Mouse (Mus musculus) kidney, postnatal 10 days (tissue): ENCODE data around the gene Gclm.

Source experiments
- DNase-seq: peaks from one replicate; pipeline ENCODE4 v3.0.0; 2021; ENCODE audit warnings: mixed read lengths

The Gclm gene

DNA sequence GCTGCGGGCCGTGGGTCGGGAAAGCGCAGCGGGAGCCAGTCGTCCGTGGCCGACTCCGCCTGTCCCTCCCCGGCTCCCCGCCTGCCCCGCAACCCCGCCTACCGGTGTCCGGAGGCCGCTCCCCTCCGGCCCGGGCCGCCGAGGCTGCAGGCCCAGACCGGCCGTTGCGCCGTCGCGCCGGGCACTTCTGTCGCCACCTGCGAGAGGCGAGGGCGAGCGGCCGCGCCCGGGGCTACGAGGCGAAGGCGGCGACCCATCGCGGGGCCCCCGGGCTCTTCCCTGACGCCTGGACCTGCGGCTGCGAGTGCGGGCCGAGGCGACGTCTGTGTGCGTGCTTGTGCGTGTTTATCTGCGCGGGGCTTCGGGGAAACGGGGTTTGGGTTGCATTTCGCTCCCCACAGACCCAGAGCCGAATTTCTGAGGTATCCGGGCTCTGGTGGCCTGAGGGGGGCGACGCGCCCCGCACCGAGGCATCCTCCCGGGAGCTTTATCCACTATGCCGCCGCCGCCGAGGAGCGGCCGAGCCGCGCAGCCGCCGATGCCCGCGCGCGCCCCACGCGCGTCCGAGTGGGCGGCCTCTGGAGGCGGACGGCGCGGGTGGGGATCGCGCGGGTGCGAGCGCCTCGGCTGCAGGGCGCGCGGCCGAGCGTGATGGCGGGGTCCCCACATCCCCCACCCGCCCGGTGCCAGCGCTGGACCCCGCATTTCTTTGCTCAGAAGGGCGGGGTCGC lies 48.0 kb downstream of the Gclm start:
- DNase-seq: peak; percentile 93

- peak; percentile 95 for DNase-seq
Measured at GRCm38 (mm10) chr3:122293954-122294850, 48.8 kb downstream of the Gclm start, which contains the start of gene Bcar3. Gene Bcar3, plus strand, starts transcription at chr3:122294136.

DNA sequence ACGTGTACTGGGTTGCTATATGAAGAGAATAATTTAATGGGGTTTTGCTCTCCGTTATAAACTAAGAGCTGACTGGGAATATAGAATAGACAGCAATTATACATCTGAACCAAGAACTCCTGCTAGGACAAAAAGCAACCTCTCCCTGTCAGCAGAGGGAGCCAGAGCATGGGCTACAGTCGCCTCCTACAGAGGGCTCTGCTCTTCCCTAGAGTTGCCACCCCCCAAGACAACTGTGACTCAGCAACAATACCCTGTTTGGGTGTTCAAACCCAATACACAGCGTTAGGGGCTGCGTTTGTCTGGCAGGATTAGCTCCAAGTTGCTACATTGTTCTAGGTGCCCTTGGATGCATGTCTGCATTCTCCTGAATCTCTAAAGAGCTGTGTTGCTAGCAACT lies 50.2 kb downstream of the Gclm start:
- DNase-seq: peak; percentile 74

- DNase-seq: no peak
Measured at GRCm38 (mm10) chr3:122296979-122297378, 51.6 kb downstream of the Gclm start.

DNA sequence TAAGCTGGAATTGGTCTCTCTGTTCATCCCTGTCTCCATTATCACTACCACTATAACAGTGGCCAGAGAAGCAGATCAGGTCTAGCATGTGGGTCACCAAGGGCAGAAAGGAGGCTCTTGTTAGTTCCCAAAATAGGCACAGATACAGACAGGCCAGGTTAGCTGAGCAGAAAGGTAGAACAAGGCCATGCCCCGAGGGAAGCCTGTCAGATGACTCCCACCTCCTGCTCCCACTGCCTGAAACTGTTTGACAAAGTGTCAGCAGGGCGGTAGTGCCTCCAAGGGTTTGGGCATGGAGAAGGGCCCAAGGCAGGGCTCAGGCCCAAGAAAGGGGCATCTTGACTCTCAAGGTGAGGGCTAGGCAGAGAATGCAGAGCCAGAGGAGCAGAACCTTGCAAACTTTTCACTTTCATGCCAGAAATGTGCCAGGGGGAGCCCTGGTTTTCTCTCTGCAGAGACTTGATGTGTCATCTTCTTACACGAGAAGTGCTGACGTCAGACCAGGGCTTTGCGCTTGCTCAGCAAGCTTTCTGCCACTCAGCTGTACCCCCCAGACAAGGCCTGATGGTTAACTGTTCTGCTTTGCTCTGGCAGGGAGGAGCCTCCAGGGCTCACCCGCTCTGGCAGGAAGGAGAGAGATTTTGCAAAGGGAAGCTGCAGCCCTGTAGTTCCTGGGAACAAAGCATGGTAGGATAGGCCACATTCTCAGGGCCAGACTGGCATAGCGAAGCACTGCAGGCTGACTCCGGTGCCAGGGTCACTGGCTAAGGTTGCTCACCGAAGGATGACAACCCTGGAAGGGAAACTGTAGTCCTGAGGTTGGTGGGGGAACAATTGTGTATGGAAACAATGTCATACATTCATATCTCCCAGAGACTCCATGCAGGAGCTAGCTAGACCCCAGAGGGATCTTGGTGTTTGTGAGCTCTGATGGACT lies 55.9 kb downstream of the Gclm start:
- peak; percentile 59 for DNase-seq

GRCm38 (mm10) chr3:122304560-122304959 lies 59.2 kb downstream of the Gclm start:
- DNase-seq: no peak

- DNase-seq: no peak
Measured at GRCm38 (mm10) chr3:122307894-122308671, 62.7 kb downstream of the Gclm start.

GRCm38 (mm10) chr3:122308981-122309380 lies 63.6 kb downstream of the Gclm start:
- DNase-seq: no peak

GRCm38 (mm10) chr3:122312078-122312477 lies 66.7 kb downstream of the Gclm start:
- peak; percentile 93 for DNase-seq

DNA sequence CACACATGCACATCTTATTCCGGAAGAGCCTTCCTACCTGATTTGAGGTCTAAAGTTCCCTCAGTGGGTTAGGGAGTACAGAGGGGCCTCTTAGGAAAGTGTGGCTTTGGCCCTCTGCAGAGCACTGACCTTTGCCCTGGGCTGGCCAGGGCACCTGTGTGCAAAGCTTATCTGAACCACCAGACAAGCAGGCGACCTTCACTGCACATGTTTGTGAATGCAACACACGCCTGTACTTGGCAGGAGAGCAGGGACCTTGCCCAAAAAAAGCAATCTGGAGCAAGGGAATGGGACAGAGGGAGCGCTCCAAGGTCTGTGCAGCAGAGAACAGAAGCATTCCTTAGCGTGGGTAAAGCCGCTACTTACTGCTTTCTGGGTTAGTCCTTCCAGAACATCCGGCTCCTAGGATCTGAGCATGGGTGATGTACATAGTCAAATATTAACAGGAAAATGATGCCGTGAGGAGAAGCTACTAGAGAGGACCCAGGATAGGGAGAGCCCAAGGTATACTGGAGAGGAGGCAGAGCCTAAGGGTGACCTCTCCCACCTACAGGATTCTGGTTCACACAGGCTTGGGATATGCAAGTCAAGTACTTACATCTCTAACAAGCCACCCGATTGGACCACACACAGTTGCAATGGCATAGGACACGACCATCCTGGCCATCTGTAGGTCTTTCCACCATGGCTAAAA lies 67.7 kb downstream of the Gclm start:
- DNase-seq: no peak

GRCm38 (mm10) chr3:122313936-122314335 lies 68.6 kb downstream of the Gclm start:
- peak; percentile 30 for DNase-seq

DNA sequence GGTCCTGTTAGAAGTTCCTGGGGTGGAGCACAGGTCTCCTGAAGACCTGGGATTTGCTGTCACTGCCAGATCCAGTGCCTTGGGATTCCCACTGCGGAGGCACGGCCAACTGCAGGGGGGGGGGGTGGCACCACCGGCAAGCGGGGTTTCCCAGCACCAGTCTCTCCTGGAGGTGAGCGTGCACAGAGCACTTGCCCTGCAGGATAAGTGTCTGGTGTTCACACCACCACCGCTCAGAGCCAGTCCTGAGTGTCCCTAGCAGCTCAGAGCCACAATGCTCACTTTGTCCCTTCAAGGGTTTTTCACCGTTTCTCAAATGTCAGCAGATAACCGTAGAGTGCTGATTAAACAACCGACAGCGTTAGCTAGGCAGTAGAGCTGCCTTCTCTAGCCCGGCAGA lies 71.3 kb downstream of the Gclm start:
- no peak for DNase-seq

GRCm38 (mm10) chr3:122317339-122317738 lies 72.0 kb downstream of the Gclm start:
- DNase-seq: no peak
